Mouse (Mus musculus) ES-E14 (cell line): ENCODE measurements at regions not wholly inside any gene's neighbourhood (a gene's known extent, or its start where the extent isn't known, plus 50 kb on each side); places are given as distances from the start of the nearest gene placed in this dataset.

Experiments used
- HCFC1 ChIP-seq: IDR thresholded peaks from 2 replicates; pipeline ENCODE4 v1.6.1; 2012; ENCODE audit warnings: low read length, inconsistent platforms, borderline replicate concordance; ENCODE audit not compliant: insufficient read depth
- ZNF384 ChIP-seq: IDR thresholded peaks from 2 replicates; pipeline ENCODE4 v1.6.1; 2012; ENCODE audit warnings: low read depth, low read length, inconsistent platforms

DNA sequence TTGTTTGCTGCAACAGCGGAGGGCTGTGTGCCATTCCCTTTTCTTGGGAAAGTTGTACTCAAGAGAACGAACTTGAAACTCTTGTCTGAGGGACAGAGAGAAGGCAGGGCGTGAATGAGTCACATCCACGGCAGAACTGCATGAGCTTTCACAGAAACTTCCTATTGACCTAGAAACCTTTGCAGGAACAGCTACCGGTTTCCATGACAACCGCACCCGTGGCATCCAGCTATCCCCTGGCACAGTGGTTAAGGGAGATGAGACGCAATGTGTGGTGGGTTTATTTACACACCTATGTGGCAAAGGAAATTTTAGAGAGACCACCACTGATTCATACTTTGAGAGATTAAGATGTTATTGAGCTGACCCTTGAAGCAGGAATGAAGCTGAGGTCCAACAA, 163.5 kb upstream of the Onecut1 start:
- no peak for TF ChIP-seq HCFC1
- TF ChIP-seq ZNF384, result no peak
